Mouse (Mus musculus): ENCODE data around the gene Glra4.
A peak's percentile ranks its signal among the peaks of the same experiment; 100 is the strongest.

Gene Glra4

DNA sequence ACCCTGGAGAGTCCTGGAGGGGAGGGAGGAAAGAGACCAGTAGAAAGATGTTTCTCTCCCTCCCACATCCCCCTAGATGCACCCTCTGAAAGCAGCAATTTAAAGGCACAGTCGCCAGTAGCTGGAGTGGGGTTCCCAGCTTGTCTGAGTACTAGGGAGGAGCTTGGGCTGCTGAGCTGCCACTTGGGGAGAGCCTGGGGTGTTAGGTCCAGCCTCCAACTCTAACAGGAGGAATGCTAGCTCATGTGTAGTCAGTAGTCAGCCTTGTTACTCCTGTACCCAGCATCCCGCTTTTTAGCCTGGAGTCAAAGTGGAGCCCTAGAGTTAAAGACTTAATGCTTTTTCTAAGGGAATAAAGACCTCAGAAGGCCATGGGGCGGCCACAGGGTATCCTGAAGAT is at the start of gene Glra4:
Gene Glra4 (minus strand): TSS at position 101 of the 400 bp plus-strand sequence.
- no peak for DNase-seq (ENCODE audit: low read depth, low spot score)

- no peak for DNase-seq (ENCODE audit: low read depth, low spot score)
Measured at GRCm38 (mm10) chrX:136828610-136829009, 48.7 kb upstream of the Glra4 start.

DNA sequence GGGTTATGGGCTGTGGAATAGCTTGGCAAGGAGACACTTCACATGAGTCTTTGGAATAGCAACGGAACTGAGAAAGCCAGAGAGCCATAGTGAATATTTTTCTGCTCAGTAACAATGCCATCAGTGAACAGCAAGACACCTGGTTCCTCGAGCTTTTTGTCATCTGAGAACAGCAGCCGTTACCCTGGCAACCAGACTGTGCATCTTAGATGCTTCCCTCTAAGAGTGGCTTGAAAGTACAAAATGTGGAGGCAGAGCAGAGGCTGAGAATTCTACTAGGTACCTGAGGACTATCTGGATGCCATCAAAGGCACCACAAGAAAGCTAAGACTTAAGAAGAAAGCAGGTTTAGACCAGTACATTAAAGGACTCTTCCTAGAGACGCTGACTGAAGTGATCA is 45.1 kb upstream of the Glra4 start:
- no peak for DNase-seq (ENCODE audit: low read depth, low spot score)

DNA sequence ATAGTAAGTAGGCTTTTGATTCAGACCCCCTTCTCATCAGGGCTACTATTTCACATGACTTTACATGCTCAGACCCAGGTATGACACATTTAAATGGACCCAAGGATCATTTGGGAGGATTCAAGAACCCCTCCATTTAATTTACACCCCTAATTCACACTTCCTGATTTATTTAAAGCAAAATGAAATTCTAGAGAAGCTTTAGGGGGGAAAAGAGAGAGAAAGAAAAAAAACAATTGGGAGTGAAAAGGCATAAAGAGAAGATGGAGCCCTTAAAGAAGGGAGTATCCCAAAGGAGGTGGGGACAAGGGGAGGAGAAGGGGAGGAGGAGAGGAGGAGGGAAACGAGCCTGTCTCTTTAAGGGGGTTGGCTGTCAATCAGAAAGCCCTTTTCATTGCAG is 42.4 kb upstream of the Glra4 start, which contains the start of gene Plp1:
Gene Plp1 (plus strand): TSS at position 301 of the 400 bp plus-strand sequence.
- no peak for DNase-seq (ENCODE audit: low read depth, low spot score)

DNA sequence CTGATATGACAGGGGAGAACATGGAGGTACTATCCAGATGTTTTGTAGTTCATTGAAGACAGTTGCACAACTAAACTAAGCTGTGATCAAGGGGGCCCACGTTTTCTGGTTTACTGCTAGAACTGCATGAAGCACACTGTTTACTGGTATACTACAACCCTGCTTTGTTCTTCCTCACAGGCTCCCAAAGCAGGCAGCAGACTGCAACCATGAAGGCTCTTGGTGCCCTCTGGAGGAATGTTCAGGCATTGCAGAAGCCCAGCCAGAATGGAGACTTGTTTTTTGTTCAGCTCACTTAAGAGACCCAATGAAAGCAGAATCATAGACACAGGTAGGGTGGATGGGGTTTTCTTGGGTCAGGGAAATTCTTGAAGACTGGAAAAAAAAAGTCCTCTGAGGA is 40.3 kb upstream of the Glra4 start:
- peak; percentile 51 for DNase-seq (ENCODE audit: low read depth, low spot score)

DNA sequence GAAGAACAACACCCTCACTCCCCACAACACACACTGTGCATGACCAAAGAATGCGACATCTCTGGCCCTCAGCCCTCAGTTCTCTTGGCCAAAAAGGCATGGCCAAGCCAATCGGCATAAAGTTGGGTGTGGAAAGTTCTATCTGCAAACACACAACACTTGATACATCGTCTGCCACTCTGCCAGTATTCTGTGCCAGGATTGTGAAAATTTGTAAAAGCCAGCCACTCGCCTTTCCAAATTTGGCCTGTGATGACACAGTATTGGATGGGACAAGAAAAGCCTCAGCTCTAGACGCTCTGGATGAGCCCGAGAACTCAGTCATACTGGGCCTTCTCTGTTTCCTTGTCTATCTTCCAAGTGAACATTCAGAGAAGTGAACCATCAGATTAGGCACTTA is 39.8 kb upstream of the Glra4 start:
- no peak for DNase-seq (ENCODE audit: low read depth, low spot score)

DNA sequence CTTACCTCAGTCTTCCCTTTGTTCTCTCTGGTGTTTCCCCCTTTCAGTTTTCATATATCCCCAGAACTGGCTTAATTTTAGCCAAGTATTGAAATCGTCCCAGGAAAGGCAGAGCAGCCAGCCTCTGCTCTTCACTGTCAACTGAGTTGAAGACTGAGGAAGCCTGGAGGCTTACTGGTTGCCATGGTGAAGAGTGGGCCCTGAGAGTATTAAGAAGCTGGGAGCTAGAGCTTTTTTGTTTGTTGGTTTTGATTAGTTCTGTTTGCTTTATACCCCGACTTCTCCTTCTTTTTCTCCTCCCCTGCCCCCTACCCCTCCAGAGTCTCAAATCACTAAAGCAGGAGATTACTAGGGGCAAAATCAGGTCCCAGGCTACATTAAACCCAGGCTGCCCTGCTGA is 17.3 kb upstream of the Glra4 start:
- DNase-seq (ENCODE audit: low read depth, low spot score) = no peak

DNA sequence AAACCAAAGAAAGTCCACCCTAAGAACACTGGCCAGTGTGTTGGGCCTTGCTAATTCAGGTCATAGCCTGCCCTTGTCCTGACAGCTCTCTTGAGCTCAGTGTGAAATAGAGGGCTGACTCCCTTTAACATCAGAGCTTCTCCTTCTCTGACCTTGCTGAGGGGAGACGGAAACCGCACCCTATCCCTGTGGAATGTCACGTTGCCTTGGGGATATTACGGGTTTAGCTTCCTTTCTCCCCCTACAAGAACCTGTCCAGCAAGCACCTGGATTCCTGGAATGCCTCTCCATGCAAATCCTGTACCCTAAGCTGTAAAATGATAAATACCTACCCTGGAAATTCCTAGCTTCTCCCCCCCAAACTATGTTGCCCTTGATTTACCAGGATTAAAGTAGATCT is 9.5 kb upstream of the Glra4 start:
- DNase-seq (ENCODE audit: low read depth, low spot score) = peak; percentile 82

DNA sequence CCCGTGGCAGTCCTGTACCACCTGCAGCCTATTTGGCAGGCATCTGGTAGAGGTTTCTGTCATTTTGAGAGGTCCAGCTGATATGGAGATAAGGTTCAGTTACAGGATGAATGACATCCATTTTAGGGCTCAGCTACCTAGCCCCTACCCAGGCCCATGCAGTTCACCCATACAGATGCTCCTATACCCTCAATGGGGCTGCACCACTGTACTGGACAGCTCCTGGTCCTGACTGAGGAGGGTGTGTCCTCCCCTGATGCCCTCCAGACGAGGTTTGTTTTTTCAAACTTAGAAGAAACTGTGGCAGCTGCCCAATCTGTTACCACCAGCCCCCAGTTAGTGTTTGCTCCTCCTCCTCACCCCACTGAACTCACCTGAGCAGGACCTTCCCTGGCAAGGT is 679 bp downstream of the Glra4 start:
- DNase-seq (ENCODE audit: low read depth, low spot score) = no peak

DNA sequence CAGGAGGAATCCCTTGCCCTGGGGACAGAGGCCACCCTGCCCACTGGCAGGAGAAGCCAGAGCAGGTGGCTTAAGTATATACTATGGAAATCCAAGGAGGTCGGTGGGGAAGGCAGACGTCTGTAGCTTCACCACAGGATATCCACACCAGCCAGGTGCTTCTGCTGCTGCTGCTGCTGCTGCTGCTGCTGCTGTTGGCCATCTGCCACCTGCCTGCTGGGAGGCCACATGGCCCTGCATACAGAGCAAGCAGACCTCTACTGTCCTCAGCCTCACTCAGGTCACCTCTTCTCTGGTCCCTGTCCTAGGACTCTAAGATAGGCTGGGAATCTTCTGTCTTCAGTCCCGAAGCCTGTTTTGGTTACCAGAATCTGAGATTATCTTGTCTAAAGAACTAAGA is 1.9 kb downstream of the Glra4 start:
- DNase-seq (ENCODE audit: low read depth, low spot score) = no peak

DNA sequence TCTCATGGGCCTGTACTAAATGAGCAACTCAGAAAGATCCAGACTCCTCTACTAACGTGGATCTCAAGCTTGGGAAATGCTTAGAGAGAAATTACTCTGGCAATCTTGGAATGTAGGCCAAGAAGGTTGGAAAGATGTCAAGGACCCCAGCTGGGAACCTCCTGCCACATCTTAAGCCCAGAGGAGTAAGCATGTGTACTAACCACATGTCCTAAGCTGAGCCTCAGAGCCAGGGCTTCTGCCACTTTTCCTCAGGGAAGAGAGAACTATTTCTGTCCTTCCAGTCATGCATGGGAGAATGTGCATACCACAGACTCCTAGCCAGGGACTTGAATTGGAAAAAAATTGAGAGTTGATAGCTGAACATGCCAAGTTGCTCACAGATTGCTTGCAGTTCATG is 6.9 kb downstream of the Glra4 start:
- no peak for DNase-seq (ENCODE audit: low read depth, low spot score)

DNA sequence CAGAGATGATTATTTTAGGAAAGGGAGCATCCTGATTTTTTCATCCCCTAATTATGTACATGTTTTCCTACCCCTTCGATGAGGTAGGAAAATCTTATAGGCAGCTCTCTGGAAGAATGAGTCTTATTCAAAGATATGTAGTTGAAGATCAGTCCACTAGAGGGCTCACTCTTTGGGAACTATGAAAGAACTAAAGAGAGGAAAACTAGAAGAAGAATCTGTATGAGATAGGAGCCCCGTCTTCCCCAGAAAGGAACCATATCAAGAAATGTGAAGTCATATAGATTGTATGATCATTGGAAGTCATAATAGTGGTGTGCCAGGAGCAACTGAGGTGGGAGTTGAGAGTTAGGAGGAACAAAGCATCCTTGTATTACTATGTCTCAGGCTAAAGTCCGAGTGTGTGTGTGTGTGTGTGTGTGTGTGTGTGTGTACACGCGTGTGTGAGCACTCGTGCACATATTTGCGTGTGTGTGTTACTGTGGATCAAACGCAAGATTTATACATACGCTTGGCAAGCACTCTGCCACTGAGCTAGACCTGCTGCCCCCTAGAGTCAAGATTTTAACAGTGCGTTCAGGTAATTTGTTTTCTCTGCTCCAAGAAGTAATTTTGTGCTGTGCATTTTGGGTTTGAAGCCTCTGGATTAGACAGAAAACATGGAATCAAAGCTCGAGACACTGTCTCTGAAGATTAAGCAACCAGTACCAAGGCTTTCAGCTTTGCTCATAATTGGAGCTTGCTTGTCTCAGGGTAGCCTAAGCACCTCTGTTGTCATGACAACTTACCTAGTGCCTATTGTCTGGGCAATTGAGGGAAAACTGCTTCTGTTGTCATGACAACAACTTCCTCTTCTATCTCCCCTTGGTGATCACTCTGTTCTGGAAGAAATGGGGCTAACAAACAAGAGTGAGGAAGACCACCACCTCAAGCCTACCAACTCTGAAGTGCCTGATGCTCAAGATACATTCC is 18.6 kb downstream of the Glra4 start:
- peak; percentile 34 for DNase-seq (ENCODE audit: low read depth, low spot score)

GRCm38 (mm10) chrX:136755464-136755863 is 24.5 kb downstream of the Glra4 start:
- no peak for DNase-seq (ENCODE audit: low read depth, low spot score)

GRCm38 (mm10) chrX:136749329-136749728 is 30.6 kb downstream of the Glra4 start:
- no peak for DNase-seq (ENCODE audit: low read depth, low spot score)

GRCm38 (mm10) chrX:136744663-136745062 is 35.3 kb downstream of the Glra4 start:
- peak; percentile 12 for DNase-seq (ENCODE audit: low read depth, low spot score)

- no peak for DNase-seq (ENCODE audit: low read depth, low spot score)
Measured at GRCm38 (mm10) chrX:136743459-136743858, 36.5 kb downstream of the Glra4 start, which contains the start of gene Morf4l2. Morf4l2 (minus strand) TSS chrX:136743690.

GRCm38 (mm10) chrX:136742661-136743103 is 37.3 kb downstream of the Glra4 start:
- peak; percentile 73 for DNase-seq (ENCODE audit: low read depth, low spot score)

DNA sequence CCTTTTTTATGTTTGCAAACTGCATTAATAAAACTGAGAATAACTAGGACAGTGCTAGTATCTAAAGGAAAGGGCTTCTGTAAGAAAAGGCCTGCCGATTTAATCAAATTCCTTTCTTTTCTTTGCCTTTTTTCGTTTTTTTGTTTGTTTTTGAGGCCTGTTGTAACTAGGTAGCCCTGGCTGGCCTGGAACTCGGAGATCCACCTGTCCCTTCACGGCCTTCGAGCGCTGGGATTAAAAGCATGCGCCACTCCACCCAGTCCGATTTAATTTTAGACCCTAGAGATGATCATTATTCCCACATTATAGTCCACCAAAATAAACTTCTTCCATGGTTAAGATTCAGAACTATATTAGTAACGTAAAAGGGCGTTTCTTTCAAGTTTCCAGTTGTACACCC is 37.7 kb downstream of the Glra4 start:
- no peak for DNase-seq (ENCODE audit: low read depth, low spot score)

DNA sequence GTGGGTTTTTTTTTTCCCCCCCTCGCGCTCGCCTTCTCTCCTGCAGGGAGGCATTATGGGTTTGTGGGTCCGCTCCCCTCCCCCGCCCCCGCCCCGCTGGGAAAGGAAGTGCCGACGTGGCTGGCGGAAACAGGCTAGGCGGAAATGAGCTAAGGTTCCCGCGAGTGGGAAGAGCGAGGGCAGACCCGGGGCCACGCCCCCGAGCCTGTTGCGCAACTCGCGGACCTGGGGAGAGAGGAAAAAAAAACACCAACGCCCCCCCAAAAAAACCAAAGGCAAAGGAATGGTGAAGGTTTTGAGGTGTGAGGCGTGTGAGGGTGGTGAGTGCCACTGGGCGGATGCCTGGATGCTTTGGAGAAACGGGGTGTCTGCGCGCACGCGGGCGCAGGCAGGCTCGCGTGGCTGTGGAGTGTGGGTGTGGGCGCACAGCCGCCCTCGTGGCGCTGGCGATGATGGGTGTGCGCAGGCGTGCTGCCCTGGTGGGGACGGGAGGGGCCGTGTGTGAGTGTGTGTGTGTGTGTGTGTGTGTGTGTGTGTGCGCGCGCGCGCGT is 38.2 kb downstream of the Glra4 start:
- DNase-seq (ENCODE audit: low read depth, low spot score) = peak; percentile 75

GRCm38 (mm10) chrX:136740791-136741650 is 38.9 kb downstream of the Glra4 start:
- DNase-seq (ENCODE audit: low read depth, low spot score) = peak; percentile 96

- DNase-seq (ENCODE audit: low read depth, low spot score) = peak; percentile 7
Measured at GRCm38 (mm10) chrX:136740087-136740790, 39.7 kb downstream of the Glra4 start.
